Mouse (Mus musculus) cerebellum, adult 2 months (tissue): ENCODE measurements around the gene Alox5ap. TPM values are rescaled to one million over a fixed set of nuclear protein-coding genes. Genes with fewer than 3 reads are reported as not detected.
A peak's percentile ranks its signal among the peaks of the same experiment; 100 is the strongest.

Experiments
- DNase-seq, 2 experiments: peaks; one replicate each; pipeline ENCODE4 v3.0.0; 2021
- H3K27ac ChIP-seq: fragments of 200-500 bp; 2 replicates; pipeline ENCODE4 v1.5.1; 2012; ENCODE audit warnings: low read length, control low read depth, inconsistent platforms; ENCODE audit not compliant: insufficient read depth
- H3K27me3 ChIP-seq: fragments of 200-500 bp; 2 replicates; pipeline ENCODE4 v1.6.1; 2012; ENCODE audit warnings: inconsistent platforms, mild to moderate bottlenecking, low read length, moderate library complexity; ENCODE audit not compliant: control insufficient read depth, insufficient read depth
- H3K4me1 ChIP-seq: fragments of 200-500 bp; 2 replicates; pipeline ENCODE4 v1.6.1; 2011; ENCODE audit warnings: low read length; ENCODE audit not compliant: control insufficient read depth, insufficient read depth
- H3K4me3 ChIP-seq: fragments of 200-500 bp; replicated peaks from 2 replicates; pipeline ENCODE3; 2011; ENCODE audit warnings: mild to moderate bottlenecking, low read depth, low read length, control low read depth; ENCODE audit not compliant: insufficient read depth
- CTCF ChIP-seq: fragments of 200-500 bp; IDR thresholded peaks from 2 replicates; pipeline ENCODE4 v1.5.1; 2011; ENCODE audit warnings: low read depth, mild to moderate bottlenecking, control low read depth, low read length, moderate library complexity, borderline replicate concordance; ENCODE audit not compliant: insufficient read depth
- POLR2A ChIP-seq: fragments of 200-500 bp; IDR thresholded peaks from 2 replicates; pipeline ENCODE4 v1.6.1; 2011; ENCODE audit warnings: low read length, control low read depth, borderline replicate concordance; ENCODE audit not compliant: insufficient read depth
- WGBS: fragments of 180-500 bp; shearing (Covaris S2); methylation state at CpG from one replicate; pipeline ENCODE4 v1.1.7; 2018; 5-methylcytosine and 5-hydroxymethylcytosine counted together
- polyA plus RNA-seq: library from polyadenylated mRNA; depleted of rRNA; stranded (reverse); fragments of >200 nt; gene quantifications from 2 replicates; pipeline ENCODE4 v1.2.3, GENCODE M21; 2012

The Alox5ap gene
- polyA plus RNA-seq, 1 experiment: 13.5 TPM

- TF ChIP-seq CTCF: peak; percentile 3; the same call in 1 of the 2 replicates
- no peak for TF ChIP-seq POLR2A
- peak overlapping the region; percentile 22 for H3K4me3 ChIP-seq
- 27% methylated on average over 22 of the region's 22 CpGs for WGBS
- DNase-seq: peak; percentile 37 to 49
- H3K4me1 ChIP-seq: no peaks in the 10 kb centered on the region
- H3K27me3 ChIP-seq: no peaks in the 10 kb centered on the region
- no peak overlapping the region for H3K27ac ChIP-seq
These were observed 14.8 kb downstream of the Alox5ap start for GRCm38 (mm10) chr5:149279273-149279844.

- no peaks in the 10 kb centered on the region for H3K4me1 ChIP-seq
- no peak for TF ChIP-seq CTCF
- TF ChIP-seq POLR2A: no peak
- no peak overlapping the region for H3K4me3 ChIP-seq
- H3K27ac ChIP-seq: no peak overlapping the region
- 85% methylated on average over 2 of the region's 2 CpGs for WGBS
- DNase-seq: no peak
- H3K27me3 ChIP-seq: no peaks in the 10 kb centered on the region
These were observed 18.4 kb downstream of the Alox5ap start for GRCm38 (mm10) chr5:149283009-149283408.

GRCm38 (mm10) chr5:149283821-149284220 is 19.3 kb downstream of the Alox5ap start:
- TF ChIP-seq CTCF (no peak), POLR2A (no peak)
- H3K27ac ChIP-seq: no peak overlapping the region
- H3K4me1 ChIP-seq: no peaks in the 10 kb centered on the region

GRCm38 (mm10) chr5:149286021-149286420 is 21.5 kb downstream of the Alox5ap start:
- peak; percentile 43 to 63 for DNase-seq
- Histone ChIP-seq H3K4me3 (no peak overlapping the region), H3K27me3 (no peaks in the 10 kb centered on the region), H3K27ac (no peak overlapping the region), H3K4me1 (no peaks in the 10 kb centered on the region)
- TF ChIP-seq CTCF (no peak), POLR2A (no peak)
- WGBS: 26% methylated on average over 7 of the region's 7 CpGs

More at GRCm38 (mm10) chr5:149283821-149284220, 19.3 kb downstream of the Alox5ap start:
- Histone ChIP-seq H3K27me3 (no peaks in the 10 kb centered on the region), H3K4me3 (no peak overlapping the region)
- no peak for DNase-seq

- peak; percentile 48 to 49 for DNase-seq
- H3K4me1 ChIP-seq: no peaks in the 10 kb centered on the region
- TF ChIP-seq CTCF (peak; percentile 13; the same call in 1 of the 2 replicates), POLR2A (no peak)
- peak overlapping the region; percentile 46 for H3K4me3 ChIP-seq
- H3K27me3 ChIP-seq: no peaks in the 10 kb centered on the region
- WGBS: 24% methylated on average over 41 of the region's 41 CpGs
- no peak overlapping the region for H3K27ac ChIP-seq
These were observed 22.8 kb downstream of the Alox5ap start for GRCm38 (mm10) chr5:149287148-149288038.

GRCm38 (mm10) chr5:149291266-149291665 is 26.7 kb downstream of the Alox5ap start:
- no peak for DNase-seq
- WGBS: 89% methylated on average over 5 of the region's 5 CpGs
- H3K4me3 ChIP-seq: no peak overlapping the region
- TF ChIP-seq CTCF (no peak), POLR2A (no peak)
- no peaks in the 10 kb centered on the region for H3K27me3 ChIP-seq
- H3K27ac ChIP-seq: no peak overlapping the region
- no peaks in the 10 kb centered on the region for H3K4me1 ChIP-seq

- WGBS: 74% methylated on average over 4 of the region's 4 CpGs
- H3K27me3 ChIP-seq: no peaks in the 10 kb centered on the region
- TF ChIP-seq POLR2A: no peak
- TF ChIP-seq CTCF: no peak
- DNase-seq: no peak
- H3K4me1 ChIP-seq: no peaks in the 10 kb centered on the region
- no peak overlapping the region for H3K4me3 ChIP-seq
- no peak overlapping the region for H3K27ac ChIP-seq
These were observed 28.5 kb downstream of the Alox5ap start for GRCm38 (mm10) chr5:149293071-149293470.
